Mouse (Mus musculus): ENCODE results near the gene Cd69. TPM values are rescaled to one million over a fixed set of nuclear protein-coding genes. Genes with fewer than 3 reads are reported as not detected.

Cd69 gene
- polyA plus RNA-seq, 1 experiment = not detected

GRCm38 (mm10) chr6:129245793-129246192 is 29.4 kb downstream of the Cd69 start:
- no peaks in the 10 kb centered on the region for H3K4me1 ChIP-seq (ENCODE audit: control insufficient read depth, insufficient read depth, low read length)

GRCm38 (mm10) chr6:129241907-129242306 is 33.3 kb downstream of the Cd69 start:
- TF ChIP-seq CTCF (IDR thresholded peaks at IDR 0.05; ENCODE audit: low read depth, low read length) = no peak
- TF ChIP-seq EP300 (IDR thresholded peaks at IDR 0.05; ENCODE audit: insufficient read depth, low read depth, low read length) = no peak
- no peak for TF ChIP-seq POLR2A (IDR thresholded peaks at IDR 0.05; ENCODE audit: insufficient read depth, low read length)
- Histone ChIP-seq H3K27me3 (ENCODE audit: control insufficient read depth, insufficient read depth, low read length, poor library complexity, severe bottlenecking) (no peaks in the 10 kb centered on the region), H3K4me1 (ENCODE audit: control insufficient read depth, insufficient read depth, low read length) (no peaks in the 10 kb centered on the region), H3K4me3 (ENCODE audit: low read depth, low read length) (no peak overlapping the region), H3K9me3 (replicated peaks; ENCODE audit: control insufficient read depth, insufficient read depth, low read length, poor library complexity, severe bottlenecking) (no peaks in the 10 kb centered on the region), H3K9ac (ENCODE audit: low read depth, poor library complexity, severe bottlenecking) (no peak overlapping the region), H3K36me3 (ENCODE audit: control insufficient read depth, insufficient read depth, low read length, poor library complexity, severe bottlenecking) (no peaks in the 10 kb centered on the region), H3K27ac (ENCODE audit: insufficient read depth, low read length) (no peak overlapping the region)

More at GRCm38 (mm10) chr6:129245793-129246192, 29.4 kb downstream of the Cd69 start:
- H3K9me3 ChIP-seq (replicated peaks; ENCODE audit: control insufficient read depth, insufficient read depth, low read length, poor library complexity, severe bottlenecking) = no peaks in the 10 kb centered on the region
- H3K4me3 ChIP-seq (ENCODE audit: low read depth, low read length) = no peak overlapping the region
- H3K36me3 ChIP-seq (ENCODE audit: control insufficient read depth, insufficient read depth, low read length, poor library complexity, severe bottlenecking) = no peaks in the 10 kb centered on the region
- H3K27ac ChIP-seq (ENCODE audit: insufficient read depth, low read length) = no peak overlapping the region
- no peaks in the 10 kb centered on the region for H3K27me3 ChIP-seq (ENCODE audit: control insufficient read depth, insufficient read depth, low read length, poor library complexity, severe bottlenecking)
- H3K9ac ChIP-seq (ENCODE audit: low read depth, poor library complexity, severe bottlenecking) = no peak overlapping the region
- TF ChIP-seq CTCF (IDR thresholded peaks at IDR 0.05; ENCODE audit: low read depth, low read length) (no peak), POLR2A (IDR thresholded peaks at IDR 0.05; ENCODE audit: insufficient read depth, low read length) (no peak), EP300 (IDR thresholded peaks at IDR 0.05; ENCODE audit: insufficient read depth, low read depth, low read length) (no peak)

- H3K27me3 ChIP-seq (ENCODE audit: control insufficient read depth, insufficient read depth, low read length, poor library complexity, severe bottlenecking) = no peaks in the 10 kb centered on the region
- H3K4me3 ChIP-seq (ENCODE audit: low read depth, low read length) = no peak overlapping the region
- H3K4me1 ChIP-seq (ENCODE audit: control insufficient read depth, insufficient read depth, low read length) = peaks cover 1% of the 10 kb centered on the region
- no peaks in the 10 kb centered on the region for H3K9me3 ChIP-seq (replicated peaks; ENCODE audit: control insufficient read depth, insufficient read depth, low read length, poor library complexity, severe bottlenecking)
- TF ChIP-seq POLR2A (IDR thresholded peaks at IDR 0.05; ENCODE audit: insufficient read depth, low read length) (no peak), CTCF (IDR thresholded peaks at IDR 0.05; ENCODE audit: low read depth, low read length) (no peak), EP300 (IDR thresholded peaks at IDR 0.05; ENCODE audit: insufficient read depth, low read depth, low read length) (no peak)
- H3K9ac ChIP-seq (ENCODE audit: low read depth, poor library complexity, severe bottlenecking) = no peak overlapping the region
- no peak overlapping the region for H3K27ac ChIP-seq (ENCODE audit: insufficient read depth, low read length)
- no peaks in the 10 kb centered on the region for H3K36me3 ChIP-seq (ENCODE audit: control insufficient read depth, insufficient read depth, low read length, poor library complexity, severe bottlenecking)
These were observed 33.8 kb downstream of the Cd69 start for GRCm38 (mm10) chr6:129241471-129241870.

GRCm38 (mm10) chr6:129239564-129240248 is 35.5 kb downstream of the Cd69 start:
- Histone ChIP-seq H3K9me3 (replicated peaks; ENCODE audit: control insufficient read depth, insufficient read depth, low read length, poor library complexity, severe bottlenecking) (no peaks in the 10 kb centered on the region), H3K9ac (ENCODE audit: low read depth, poor library complexity, severe bottlenecking) (no peak overlapping the region), H3K4me1 (ENCODE audit: control insufficient read depth, insufficient read depth, low read length) (peaks cover 1% of the 10 kb centered on the region), H3K4me3 (ENCODE audit: low read depth, low read length) (no peak overlapping the region), H3K27ac (ENCODE audit: insufficient read depth, low read length) (no peak overlapping the region), H3K27me3 (ENCODE audit: control insufficient read depth, insufficient read depth, low read length, poor library complexity, severe bottlenecking) (no peaks in the 10 kb centered on the region), H3K36me3 (ENCODE audit: control insufficient read depth, insufficient read depth, low read length, poor library complexity, severe bottlenecking) (no peaks in the 10 kb centered on the region)
- TF ChIP-seq CTCF (IDR thresholded peaks at IDR 0.05; ENCODE audit: low read depth, low read length) (no peak), EP300 (IDR thresholded peaks at IDR 0.05; ENCODE audit: insufficient read depth, low read depth, low read length) (no peak), POLR2A (IDR thresholded peaks at IDR 0.05; ENCODE audit: insufficient read depth, low read length) (no peak)

GRCm38 (mm10) chr6:129238275-129239038 is 36.8 kb downstream of the Cd69 start:
- H3K36me3 ChIP-seq (ENCODE audit: control insufficient read depth, insufficient read depth, low read length, poor library complexity, severe bottlenecking) = no peaks in the 10 kb centered on the region
- TF ChIP-seq POLR2A (IDR thresholded peaks at IDR 0.05; ENCODE audit: insufficient read depth, low read length) = no peak
- no peak for TF ChIP-seq CTCF (IDR thresholded peaks at IDR 0.05; ENCODE audit: low read depth, low read length)
- no peak for TF ChIP-seq EP300 (IDR thresholded peaks at IDR 0.05; ENCODE audit: insufficient read depth, low read depth, low read length)
- no peaks in the 10 kb centered on the region for H3K27me3 ChIP-seq (ENCODE audit: control insufficient read depth, insufficient read depth, low read length, poor library complexity, severe bottlenecking)
- peak overlapping the region; percentile 66 for H3K4me3 ChIP-seq (ENCODE audit: low read depth, low read length)
- H3K27ac ChIP-seq (ENCODE audit: insufficient read depth, low read length) = no peak overlapping the region
- H3K9ac ChIP-seq (ENCODE audit: low read depth, poor library complexity, severe bottlenecking) = peak overlapping the region; percentile 39; the same call in 1 of the 2 replicates
- H3K4me1 ChIP-seq (ENCODE audit: control insufficient read depth, insufficient read depth, low read length) = peaks cover 3% of the 10 kb centered on the region
- H3K9me3 ChIP-seq (replicated peaks; ENCODE audit: control insufficient read depth, insufficient read depth, low read length, poor library complexity, severe bottlenecking) = no peaks in the 10 kb centered on the region
